Mouse (Mus musculus) forebrain, embryonic 10.5 days (tissue): ENCODE measurements around the gene Grin3b. TPM values are rescaled to one million over a fixed set of nuclear protein-coding genes. Genes with fewer than 3 reads are reported as not detected.
A peak's percentile ranks its signal among the peaks of the same experiment; 100 is the strongest.

Experiments used
- DNase-seq: peaks from one replicate; pipeline ENCODE4 v3.0.0-alpha.2; 2017; ENCODE audit warnings: low spot score; ENCODE audit errors: extremely low spot score
- H3K27ac ChIP-seq: fragments of 300-500 bp; sonication (generic); 2 replicates; pipeline ENCODE4 v1.5.1; 2016; ENCODE audit warnings: mild to moderate bottlenecking
- H3K27me3 ChIP-seq: fragments of 300-500 bp; sonication (generic); 2 replicates; pipeline ENCODE4 v1.6.1; 2016; ENCODE audit warnings: mild to moderate bottlenecking; ENCODE audit not compliant: poor library complexity, severe bottlenecking
- H3K36me3 ChIP-seq: fragments of 300-500 bp; sonication (generic); replicated peaks from 2 replicates; pipeline ENCODE4 v1.6.1; 2016; ENCODE audit warnings: mild to moderate bottlenecking, moderate library complexity
- H3K4me1 ChIP-seq: fragments of 300-500 bp; sonication (generic); 2 replicates; pipeline ENCODE4 v1.6.1; 2016
- H3K4me3 ChIP-seq: fragments of 300-500 bp; sonication (generic); 2 replicates; pipeline ENCODE4 v1.5.1; 2016; ENCODE audit warnings: mild to moderate bottlenecking, moderate library complexity
- H3K9me3 ChIP-seq: fragments of 300-500 bp; sonication (generic); 2 replicates; pipeline ENCODE4 v1.6.1; 2016; ENCODE audit warnings: mild to moderate bottlenecking, moderate library complexity
- WGBS: fragments of 180-500 bp; shearing (Covaris S2); methylation state at CpG from one replicate; pipeline ENCODE4 v1.1.7; 2016; 5-methylcytosine and 5-hydroxymethylcytosine counted together
- polyA plus RNA-seq: library from polyadenylated mRNA; unstranded; fragments of >200 nt; fragmentation: Nextera tagmentation; extraction: Ambion mirVana; gene quantifications from 2 replicates; pipeline ENCODE4 v1.2.1, GENCODE M21; 2016

Grin3b gene
- polyA plus RNA-seq, 1 experiment from 2014 or later, result 0.20 TPM

DNA sequence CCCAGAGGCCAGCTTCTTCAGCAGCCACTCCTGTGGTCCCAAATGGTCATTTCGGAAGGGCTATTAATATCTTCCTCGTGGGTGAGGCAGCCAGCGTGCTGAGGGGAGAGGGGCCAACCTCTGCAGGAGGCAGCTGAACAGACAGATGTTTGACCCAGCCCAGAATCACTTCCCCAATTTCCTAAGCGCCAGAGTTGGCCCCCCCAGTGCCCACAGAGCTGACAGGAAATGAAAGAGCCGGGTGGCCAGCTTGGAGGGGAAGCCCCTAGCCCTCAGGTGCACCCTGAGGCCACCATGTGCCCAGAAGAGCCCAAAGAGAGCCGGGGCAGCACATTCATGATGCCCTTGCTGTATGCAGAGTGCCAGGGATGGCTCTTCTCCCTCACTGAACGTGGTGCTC, 29.8 kb upstream of the Grin3b start:
- Histone ChIP-seq H3K36me3 (peaks cover 62% of the 10 kb centered on the region), H3K4me1 (peaks cover 69% of the 10 kb centered on the region), H3K4me3 (no peak overlapping the region), H3K27ac (no peak overlapping the region), H3K9me3 (no peaks in the 10 kb centered on the region), H3K27me3 (no peaks in the 10 kb centered on the region)
- no peak for DNase-seq
- 73% methylated on average over 7 of the region's 7 CpGs for WGBS

DNA sequence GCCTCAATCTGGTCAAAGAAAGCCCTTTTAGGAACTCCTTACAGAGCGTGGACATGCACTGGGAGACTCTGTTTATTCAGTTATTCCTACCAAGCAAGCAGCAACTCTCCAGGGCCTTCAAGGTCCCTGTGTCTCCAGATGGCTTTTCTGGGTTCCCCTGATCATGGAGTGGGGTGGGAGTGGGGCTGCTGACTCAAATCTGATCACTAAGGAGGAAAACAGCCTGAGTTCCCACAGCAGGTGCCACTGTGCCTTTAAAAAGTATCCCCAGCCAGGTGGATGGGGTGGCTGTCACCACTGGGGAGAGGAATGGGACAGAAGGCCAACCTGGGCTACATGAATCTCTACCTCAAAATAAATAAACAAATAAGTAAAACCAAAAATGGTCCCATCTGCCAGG, 27.5 kb upstream of the Grin3b start:
- H3K36me3 ChIP-seq, result peaks cover 61% of the 10 kb centered on the region
- no peak for DNase-seq
- 84% methylated on average over 1 of the region's 1 CpGs for WGBS
- H3K4me1 ChIP-seq, result peaks cover 75% of the 10 kb centered on the region
- H3K9me3 ChIP-seq, result no peaks in the 10 kb centered on the region
- no peaks in the 10 kb centered on the region for H3K27me3 ChIP-seq
- H3K27ac ChIP-seq, result peak overlapping the region; percentile 85; the same call in 1 of the 2 replicates
- no peak overlapping the region; the same call in 1 of the 2 replicates for H3K4me3 ChIP-seq

DNA sequence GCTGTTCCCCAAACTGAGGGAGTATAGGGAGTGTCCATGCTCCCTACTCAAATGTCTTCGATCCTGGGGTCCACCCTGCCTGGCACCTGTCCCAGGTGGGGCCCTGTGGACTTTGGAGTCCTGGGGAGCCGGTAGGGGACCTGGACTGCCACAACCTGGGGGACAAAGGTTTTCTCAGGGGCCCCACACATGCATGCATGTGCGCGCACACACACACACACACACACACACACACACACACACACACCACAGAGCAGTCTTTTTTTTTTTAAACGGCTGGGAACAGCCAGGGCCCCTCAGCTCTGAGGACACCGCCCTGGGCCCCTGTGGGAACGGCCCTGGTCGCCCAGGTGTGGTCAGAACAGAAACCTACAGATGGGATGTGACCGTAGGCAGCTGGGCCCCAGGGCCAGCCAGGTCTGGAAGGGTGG, 27.0 kb upstream of the Grin3b start:
- Histone ChIP-seq H3K36me3 (peaks cover 59% of the 10 kb centered on the region), H3K9me3 (no peaks in the 10 kb centered on the region)

DNA sequence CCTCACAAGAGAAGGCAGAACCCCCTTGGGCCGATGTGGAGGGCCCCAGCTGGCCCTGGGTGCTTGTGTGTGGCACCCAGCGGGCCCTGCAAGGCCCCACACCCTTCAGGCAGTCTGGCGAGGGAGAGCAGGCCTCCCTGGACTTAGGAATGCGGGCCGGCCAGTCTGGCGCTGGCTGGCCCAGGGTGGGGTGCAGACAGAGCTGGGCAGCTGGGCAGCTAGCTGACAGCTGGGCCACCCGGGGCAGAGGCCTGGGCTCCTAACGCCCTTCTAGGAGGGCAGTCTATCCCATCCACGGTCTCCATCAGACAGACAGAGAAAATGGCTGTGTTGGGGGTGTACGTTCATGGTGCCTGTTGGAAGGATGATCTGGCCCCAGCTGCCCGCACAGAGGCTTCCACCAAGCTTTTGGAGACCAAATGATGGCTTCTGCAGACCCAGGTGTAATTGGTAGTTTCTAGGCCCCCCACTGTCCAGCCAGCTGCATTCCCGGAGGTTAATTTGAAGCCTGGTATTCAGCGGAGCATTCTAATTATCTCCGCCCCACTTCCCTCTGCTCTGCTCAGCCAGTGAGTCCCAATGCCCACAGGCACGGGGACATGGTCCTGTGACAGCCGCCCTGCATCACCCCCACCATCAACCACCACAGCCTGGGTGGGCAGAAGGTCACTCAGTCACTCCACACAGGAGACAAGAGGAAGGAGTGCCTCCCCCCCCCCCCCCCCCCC, 24.8 kb upstream of the Grin3b start:
- peak overlapping the region; percentile 85 for H3K27ac ChIP-seq
- WGBS, result 15% methylated on average over 16 of the region's 16 CpGs
- peak overlapping the region; percentile 34 for H3K4me3 ChIP-seq
- 0 out of 2 replicates have a peak, but pooled peaks cover 4% of the 10 kb centered on the region for H3K27me3 ChIP-seq
- H3K4me1 ChIP-seq, result peaks cover 57% of the 10 kb centered on the region
- H3K36me3 ChIP-seq, result peaks cover 62% of the 10 kb centered on the region
- peak; percentile 68 for DNase-seq
- no peaks in the 10 kb centered on the region for H3K9me3 ChIP-seq

More for the DNA sequence above, 27.0 kb upstream of the Grin3b start:
- peaks cover 72% of the 10 kb centered on the region for H3K4me1 ChIP-seq
- peak overlapping the region; percentile 85; the same call in 1 of the 2 replicates for H3K27ac ChIP-seq
- WGBS, result 88% methylated on average over 9 of the region's 9 CpGs
- no peaks in the 10 kb centered on the region for H3K27me3 ChIP-seq
- DNase-seq, result no peak
- no peak overlapping the region for H3K4me3 ChIP-seq

DNA sequence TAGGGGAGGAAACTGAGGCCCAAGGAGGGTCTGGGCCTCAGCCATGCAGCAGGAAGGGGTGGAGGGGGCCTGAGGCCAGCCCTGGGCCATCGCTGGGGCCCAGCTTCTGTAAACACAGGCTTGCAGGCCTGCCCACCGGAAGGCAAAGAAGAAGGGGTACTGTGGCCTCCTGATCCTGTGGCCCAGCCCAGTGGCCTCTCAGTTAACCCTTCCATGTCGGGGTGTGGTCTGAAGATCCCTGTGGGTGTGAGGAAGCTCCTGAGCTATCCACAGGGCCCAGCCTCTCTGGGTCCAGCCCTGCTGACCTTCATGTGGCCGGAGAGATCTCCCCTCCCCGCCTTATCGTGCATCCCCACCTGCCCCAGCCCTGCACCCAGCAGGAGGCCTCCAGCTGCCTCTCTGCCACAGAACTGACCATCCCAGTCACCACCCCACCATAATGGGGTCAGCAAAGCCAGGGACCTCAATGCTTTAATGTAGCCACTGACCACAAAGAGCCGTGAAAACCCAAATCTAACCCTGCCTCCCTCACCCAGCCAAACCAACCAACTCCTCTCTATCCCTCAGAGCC, 23.7 kb upstream of the Grin3b start:
- H3K9me3 ChIP-seq, result no peaks in the 10 kb centered on the region
- DNase-seq, result peak; percentile 52
- H3K36me3 ChIP-seq, result peaks cover 62% of the 10 kb centered on the region
- 8% methylated on average over 7 of the region's 7 CpGs for WGBS
- H3K27me3 ChIP-seq, result 0 out of 2 replicates have a peak, but pooled peaks cover 4% of the 10 kb centered on the region
- H3K4me3 ChIP-seq, result peak overlapping the region; percentile 34
- H3K4me1 ChIP-seq, result peaks cover 57% of the 10 kb centered on the region
- peak overlapping the region; percentile 85 for H3K27ac ChIP-seq

DNA sequence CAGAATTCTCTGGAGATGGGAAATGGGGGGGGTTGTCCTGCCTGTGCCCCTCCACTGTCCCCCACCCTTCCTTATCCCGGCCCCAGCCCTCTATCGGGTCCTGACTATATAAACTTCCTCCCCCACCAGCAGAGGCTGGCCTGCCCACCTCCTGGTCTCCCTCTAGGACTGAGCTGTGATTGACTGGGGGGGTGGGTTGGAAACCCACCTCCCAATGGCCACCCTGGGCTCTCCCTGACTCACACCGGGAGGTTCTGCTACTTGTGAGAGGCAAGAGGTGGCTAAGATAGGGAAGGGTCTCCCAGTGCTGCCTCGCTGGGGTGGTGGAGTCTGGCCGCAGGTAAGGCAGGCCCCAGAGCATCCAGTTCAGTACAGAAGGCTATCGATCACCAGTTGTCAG, 23.0 kb upstream of the Grin3b start:
- H3K4me1 ChIP-seq, result peaks cover 57% of the 10 kb centered on the region
- DNase-seq, result no peak
- H3K4me3 ChIP-seq, result peak overlapping the region; percentile 34
- H3K9me3 ChIP-seq, result no peaks in the 10 kb centered on the region
- 0 out of 2 replicates have a peak, but pooled peaks cover 4% of the 10 kb centered on the region for H3K27me3 ChIP-seq
- H3K27ac ChIP-seq, result peak overlapping the region; percentile 85
- peaks cover 57% of the 10 kb centered on the region for H3K36me3 ChIP-seq
- WGBS, result 75% methylated on average over 6 of the region's 6 CpGs

DNA sequence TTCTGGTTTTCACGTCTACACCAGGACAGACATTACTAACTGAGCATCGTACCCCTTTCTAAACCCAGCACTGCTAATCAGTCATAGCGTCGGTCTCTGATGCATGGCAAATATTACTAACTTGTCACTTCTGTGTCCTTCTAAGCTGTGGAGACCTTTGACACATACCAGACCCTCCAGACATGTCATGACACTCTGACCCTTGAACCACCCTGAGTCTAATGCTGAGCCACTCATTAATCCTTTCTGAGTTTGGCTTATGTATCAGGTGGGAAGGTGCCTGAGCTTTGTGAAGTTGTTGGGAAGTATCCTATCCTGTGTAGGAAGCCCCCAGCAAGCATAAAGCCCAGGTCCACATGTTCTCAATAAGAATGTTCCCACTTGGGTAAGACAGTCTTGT, 20.6 kb upstream of the Grin3b start:
- peaks cover 64% of the 10 kb centered on the region for H3K36me3 ChIP-seq
- DNase-seq, result no peak
- WGBS, result 89% methylated on average over 4 of the region's 4 CpGs
- 0 out of 2 replicates have a peak, but pooled peaks cover 4% of the 10 kb centered on the region for H3K27me3 ChIP-seq
- H3K9me3 ChIP-seq, result no peaks in the 10 kb centered on the region
- no peak overlapping the region for H3K4me3 ChIP-seq
- H3K4me1 ChIP-seq, result peaks cover 37% of the 10 kb centered on the region
- no peak overlapping the region for H3K27ac ChIP-seq

DNA sequence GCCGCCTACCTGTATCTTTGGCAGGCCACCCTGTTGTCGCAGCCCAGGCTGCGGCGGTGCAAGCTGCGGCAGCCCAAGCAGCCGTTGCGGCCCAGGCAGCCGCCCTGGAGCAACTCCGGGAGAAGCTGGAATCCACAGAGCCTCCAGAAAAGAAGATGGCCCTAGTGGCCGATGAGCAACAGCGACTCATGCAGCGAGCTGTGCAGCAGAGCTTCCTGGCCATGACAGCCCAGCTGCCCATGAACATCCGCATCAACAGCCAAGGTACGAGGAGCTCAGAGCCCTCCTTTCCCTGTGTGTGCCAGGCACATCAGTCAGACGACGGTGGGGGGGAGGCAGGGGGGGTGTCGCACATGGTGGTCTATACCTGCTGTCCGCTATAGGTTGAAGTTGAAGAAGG, 19.9 kb upstream of the Grin3b start:
- WGBS, result 86% methylated on average over 18 of the region's 18 CpGs
- Histone ChIP-seq H3K9me3 (no peaks in the 10 kb centered on the region), H3K4me1 (peaks cover 29% of the 10 kb centered on the region), H3K36me3 (peaks cover 64% of the 10 kb centered on the region), H3K27me3 (peaks cover 8% of the 10 kb centered on the region), H3K27ac (no peak overlapping the region), H3K4me3 (peak overlapping the region; percentile 13; the same call in 1 of the 2 replicates)
- no peak for DNase-seq

DNA sequence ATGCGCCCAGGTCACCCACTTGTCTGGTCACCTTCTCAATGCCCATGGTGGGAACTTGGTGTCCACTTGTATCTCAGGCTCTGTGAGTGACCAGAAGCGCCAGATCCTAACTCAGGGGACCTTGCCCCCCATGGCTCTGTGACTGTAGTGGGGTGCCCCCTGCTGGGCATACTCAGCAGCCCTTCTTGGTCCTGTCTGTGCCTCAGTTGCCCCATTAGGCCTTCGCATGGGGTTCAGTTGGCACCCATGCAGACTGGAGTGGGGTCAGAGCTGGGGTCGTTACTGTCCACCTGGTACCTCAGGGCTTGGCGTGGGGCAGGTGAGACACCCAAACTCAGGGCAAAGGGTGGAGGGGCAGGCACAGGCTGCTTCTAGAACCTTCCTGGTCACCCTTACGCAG, 16.6 kb upstream of the Grin3b start:
- DNase-seq, result no peak
- H3K9me3 ChIP-seq, result no peaks in the 10 kb centered on the region
- peaks cover 42% of the 10 kb centered on the region for H3K36me3 ChIP-seq
- 91% methylated on average over 6 of the region's 6 CpGs for WGBS
- H3K27ac ChIP-seq, result no peak overlapping the region
- peaks cover 19% of the 10 kb centered on the region for H3K27me3 ChIP-seq
- 0 out of 2 replicates have a peak overlapping the region, but pooled peaks have one; percentile 7 for H3K4me3 ChIP-seq
- H3K4me1 ChIP-seq, result peaks cover 20% of the 10 kb centered on the region

DNA sequence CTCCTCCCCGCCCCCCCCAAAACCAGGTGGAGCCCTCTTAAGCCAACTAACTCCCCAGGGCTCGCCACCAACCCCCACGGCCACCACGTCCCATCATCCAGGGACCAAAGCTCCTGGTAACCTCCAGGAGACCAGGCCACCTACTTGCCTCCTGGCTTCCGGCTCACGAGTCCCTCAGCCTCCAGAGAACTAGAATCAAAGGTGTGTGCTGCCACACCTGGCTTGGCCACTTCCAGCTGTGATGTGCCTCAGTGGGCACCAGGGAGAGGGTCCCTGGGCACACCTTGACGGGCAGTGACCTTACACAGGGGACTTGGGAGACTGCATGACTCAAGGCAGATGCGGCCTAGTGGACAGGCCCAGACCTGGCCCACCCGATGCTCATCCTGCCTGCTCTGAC, 14.8 kb upstream of the Grin3b start:
- Histone ChIP-seq H3K4me1 (peaks cover 31% of the 10 kb centered on the region), H3K9me3 (no peaks in the 10 kb centered on the region), H3K27me3 (peaks cover 15% of the 10 kb centered on the region), H3K4me3 (no peak overlapping the region), H3K27ac (peak overlapping the region; percentile 41; the same call in 1 of the 2 replicates), H3K36me3 (peaks cover 24% of the 10 kb centered on the region)
- 79% methylated on average over 9 of the region's 9 CpGs for WGBS
- no peak for DNase-seq

DNA sequence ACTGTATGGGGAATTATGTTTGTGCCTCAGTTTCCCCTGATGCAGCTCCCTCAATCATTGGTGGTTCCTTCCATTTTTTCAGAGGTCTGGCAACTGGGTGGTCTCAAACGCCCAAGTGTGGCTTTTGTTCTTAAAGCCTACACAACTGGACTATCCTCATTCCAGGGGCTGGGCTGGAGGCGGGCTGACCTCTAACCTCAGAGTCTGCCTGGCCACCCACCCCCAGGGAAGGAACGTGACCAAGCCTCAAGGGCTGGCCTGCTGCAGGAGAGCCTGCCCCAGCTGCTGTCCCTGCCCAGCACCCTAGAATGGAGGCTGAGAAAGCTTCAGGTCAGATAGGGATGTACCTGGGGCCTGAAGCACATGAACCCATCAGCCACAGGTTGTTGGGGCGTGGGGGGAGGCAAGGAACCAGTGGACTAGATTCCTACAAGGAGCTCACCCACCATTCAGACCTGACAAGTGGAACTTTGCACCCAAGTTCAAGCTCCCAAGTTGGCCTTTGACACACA, 13.8 kb upstream of the Grin3b start:
- no peak overlapping the region for H3K27ac ChIP-seq

DNA sequence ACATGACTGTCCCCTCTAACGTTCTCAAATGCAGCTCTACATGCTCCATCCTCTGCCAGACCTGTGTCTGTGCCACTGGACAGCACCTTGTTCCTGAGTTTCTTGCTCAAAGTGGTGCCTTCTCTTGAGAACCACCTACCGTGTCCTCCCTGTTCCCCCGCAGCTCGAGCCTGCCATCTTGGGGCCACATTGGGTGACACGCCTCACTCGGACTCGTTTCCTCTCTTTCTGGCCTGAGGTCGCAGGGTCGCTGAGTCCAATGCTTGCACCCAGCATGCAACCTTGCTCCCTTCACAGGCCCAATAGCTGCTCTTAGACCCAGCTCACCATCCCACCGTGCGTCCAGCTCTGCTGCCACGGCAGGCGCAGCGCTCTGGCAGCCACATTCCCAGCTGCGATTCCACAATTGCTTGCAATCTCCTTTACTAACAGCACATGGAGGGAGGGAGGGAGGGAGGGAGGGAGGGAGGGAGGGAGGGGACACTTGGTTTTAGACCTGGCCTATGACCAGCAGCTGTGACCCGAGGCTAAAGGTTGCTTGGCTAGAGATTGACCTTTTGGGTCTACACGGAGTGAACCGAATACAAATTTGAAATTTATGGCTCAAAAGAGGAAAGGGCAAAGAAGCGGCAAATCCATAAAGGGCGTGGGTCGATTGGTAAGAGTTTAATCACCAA, 12.2 kb upstream of the Grin3b start:
- no peaks in the 10 kb centered on the region for H3K9me3 ChIP-seq
- peak; percentile 76 for DNase-seq
- peaks cover 15% of the 10 kb centered on the region for H3K27me3 ChIP-seq
- peaks cover 39% of the 10 kb centered on the region for H3K4me1 ChIP-seq
- peak overlapping the region; percentile 24 for H3K4me3 ChIP-seq
- H3K36me3 ChIP-seq, result peaks cover 27% of the 10 kb centered on the region
- peak overlapping the region; percentile 51 for H3K27ac ChIP-seq
- WGBS, result 16% methylated on average over 21 of the region's 21 CpGs

More for the DNA sequence above, 13.8 kb upstream of the Grin3b start:
- 27% methylated on average over 4 of the region's 4 CpGs for WGBS
- no peak for DNase-seq
- Histone ChIP-seq H3K9me3 (no peaks in the 10 kb centered on the region), H3K4me1 (peaks cover 39% of the 10 kb centered on the region), H3K27me3 (peaks cover 15% of the 10 kb centered on the region), H3K4me3 (no peak overlapping the region), H3K36me3 (peaks cover 21% of the 10 kb centered on the region)
